Mouse (Mus musculus) v-Abl transformed pro-B cells (cell line): ENCODE data around the gene C9.

Experiments used
- in situ Hi-C, 2 experiments: fragments of 400-800 bp; cut with MboI; formaldehyde crosslinking; loops; one replicate each; pipeline ENCODE4 v1.15.1; 2025; ENCODE audit not compliant: unreplicated experiment in 2 of 2

The C9 gene

DNA sequence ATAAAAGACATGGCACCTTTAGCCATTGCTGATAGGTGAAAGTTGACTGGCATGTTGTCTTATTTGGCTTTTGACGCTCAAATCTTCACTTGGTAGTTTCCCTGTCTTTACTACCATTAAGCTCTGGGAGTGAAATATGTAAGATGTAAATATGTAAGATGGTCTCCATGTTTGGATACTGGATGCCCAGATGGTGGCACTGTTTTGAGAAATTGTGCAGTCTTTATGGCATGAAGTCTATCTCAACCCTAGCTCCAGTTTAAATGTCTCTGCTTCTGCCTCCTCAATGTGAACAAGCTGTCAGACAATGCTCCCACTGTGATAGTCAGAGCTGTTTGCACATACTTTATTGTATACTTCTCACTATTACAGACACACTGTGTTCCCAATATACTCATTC is 23.7 kb downstream of the C9 start:
- in situ Hi-C loops, result no loop called here

DNA sequence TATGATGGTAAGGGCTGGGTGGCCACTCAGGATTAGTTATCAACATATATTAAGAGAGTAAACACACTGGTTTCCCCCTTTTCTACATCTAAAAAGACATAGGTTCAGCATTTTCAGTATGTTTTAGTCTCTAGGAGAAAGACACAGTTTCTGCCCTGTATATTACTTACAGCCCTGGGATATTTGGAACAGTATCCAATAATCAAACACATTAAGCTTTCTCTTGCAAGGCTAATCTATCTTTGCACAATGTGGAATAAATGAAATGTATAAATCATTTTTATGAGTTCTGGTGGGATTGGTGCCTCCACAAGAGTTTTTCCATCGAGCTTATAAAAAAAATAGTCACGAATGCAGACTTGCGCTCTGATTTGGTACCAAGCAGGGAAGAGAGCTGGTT is 24.3 kb downstream of the C9 start:
- in situ Hi-C loops, result no loop called here

DNA sequence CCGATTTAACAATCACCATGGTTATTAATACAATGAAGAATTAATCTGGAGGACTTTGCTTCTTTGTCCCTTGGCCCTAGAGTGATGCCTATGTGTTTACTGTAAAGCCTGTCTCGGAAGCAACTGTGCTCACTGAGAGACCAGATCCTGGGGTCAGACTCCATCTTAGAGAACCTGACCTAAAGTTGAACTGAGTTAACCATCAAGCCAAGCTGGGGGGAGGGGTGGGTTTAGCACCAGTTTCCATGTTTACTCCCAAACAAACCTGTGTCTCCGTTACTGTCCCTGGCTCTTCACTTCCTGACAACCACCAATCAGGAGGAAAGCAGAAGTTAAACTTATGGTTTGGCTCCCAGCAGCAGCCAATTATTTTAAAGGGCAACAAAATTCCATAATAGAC is 38.4 kb downstream of the C9 start:
- in situ Hi-C loops, result no loop called here

DNA sequence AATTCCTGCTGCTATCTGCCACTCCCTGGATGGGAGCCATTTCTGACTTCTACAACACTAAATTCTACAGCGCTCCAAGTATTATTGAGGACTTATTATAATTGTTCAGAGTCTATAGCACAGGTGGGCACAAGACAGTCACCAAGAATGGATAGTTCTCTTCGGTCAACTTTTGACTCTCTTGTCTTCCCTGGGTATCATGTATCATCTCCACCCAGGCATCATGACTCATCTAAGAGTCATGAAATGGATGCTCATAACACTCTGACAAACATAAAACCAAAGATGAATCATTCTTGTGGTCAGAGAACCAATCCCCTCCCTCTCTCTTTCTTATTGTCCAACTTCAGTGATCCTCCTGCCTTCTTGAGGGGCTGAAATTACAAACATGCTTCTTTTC is 47.3 kb downstream of the C9 start:
- in situ Hi-C loops, result no loop called here

DNA sequence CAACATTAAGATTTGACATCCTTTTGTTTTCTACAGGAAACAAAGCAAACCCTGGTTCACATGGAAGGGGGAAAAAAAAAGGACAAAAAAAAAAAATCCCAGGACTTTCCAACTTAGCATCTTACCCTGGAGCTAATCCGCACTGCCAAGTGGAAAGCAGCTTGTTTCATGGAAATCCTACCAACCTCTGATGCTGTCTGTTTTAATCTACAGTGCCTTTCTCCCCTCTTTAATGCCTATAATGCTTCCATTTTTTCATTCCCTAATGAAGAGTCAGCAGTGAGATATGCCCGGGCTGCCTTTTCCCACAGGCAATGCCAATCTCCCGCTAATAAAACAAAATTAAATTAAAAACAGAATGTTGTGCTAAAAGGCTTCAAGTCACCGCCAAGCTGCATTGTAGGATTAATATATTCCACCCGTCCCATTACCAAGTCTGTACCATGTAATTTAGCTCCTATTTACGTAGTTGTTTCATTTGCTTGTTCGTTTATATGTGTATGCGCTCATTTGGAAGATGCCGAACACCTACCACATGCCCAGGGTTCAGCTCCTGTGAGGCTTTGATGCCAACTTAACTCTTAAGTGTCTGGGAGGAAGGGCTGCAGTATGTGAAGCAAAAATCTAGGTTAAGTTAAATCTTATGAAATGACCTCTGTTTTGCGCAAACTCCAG is 53.4 kb downstream of the C9 start:
- in situ Hi-C loops, result no loop called here

DNA sequence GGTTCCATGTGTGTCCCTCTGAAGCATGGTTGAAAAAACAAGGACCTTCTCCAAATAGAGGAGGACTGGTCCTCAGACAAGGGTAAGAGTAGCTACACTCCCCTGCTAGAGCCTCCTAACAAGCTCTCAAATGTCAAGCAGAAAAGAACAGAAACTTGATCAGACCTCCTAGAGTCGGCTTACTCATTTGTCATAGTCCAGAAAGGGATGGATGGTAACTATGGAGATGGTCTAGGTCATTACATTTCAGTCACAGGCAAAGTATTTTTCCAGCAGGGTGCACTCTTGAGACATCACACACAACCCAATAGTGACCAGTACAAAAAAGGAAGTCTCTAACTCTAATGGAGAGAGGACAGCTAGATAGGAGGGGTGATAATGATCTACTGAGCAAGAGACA is 55.7 kb downstream of the C9 start:
- in situ Hi-C loops, result no loop called here

DNA sequence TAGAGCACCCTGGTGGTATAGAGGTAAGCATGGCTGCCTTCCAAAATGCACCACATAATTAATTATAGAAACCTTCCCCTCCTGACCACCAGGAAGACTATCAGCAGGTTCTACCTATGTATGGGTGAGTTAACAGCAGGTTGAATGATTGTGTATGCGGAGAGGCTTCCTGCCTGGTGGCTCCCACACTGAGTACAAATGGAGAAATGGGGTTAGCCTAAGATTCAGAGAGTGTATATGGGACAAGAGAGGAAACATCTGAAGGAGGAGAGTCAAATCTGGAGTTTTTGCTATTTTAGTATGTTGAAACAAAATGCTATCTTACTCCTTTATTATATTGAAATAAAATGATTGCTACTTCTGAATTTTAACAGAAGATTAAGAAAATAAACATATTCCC is 72.4 kb downstream of the C9 start:
- in situ Hi-C loops, result no loop called here

DNA sequence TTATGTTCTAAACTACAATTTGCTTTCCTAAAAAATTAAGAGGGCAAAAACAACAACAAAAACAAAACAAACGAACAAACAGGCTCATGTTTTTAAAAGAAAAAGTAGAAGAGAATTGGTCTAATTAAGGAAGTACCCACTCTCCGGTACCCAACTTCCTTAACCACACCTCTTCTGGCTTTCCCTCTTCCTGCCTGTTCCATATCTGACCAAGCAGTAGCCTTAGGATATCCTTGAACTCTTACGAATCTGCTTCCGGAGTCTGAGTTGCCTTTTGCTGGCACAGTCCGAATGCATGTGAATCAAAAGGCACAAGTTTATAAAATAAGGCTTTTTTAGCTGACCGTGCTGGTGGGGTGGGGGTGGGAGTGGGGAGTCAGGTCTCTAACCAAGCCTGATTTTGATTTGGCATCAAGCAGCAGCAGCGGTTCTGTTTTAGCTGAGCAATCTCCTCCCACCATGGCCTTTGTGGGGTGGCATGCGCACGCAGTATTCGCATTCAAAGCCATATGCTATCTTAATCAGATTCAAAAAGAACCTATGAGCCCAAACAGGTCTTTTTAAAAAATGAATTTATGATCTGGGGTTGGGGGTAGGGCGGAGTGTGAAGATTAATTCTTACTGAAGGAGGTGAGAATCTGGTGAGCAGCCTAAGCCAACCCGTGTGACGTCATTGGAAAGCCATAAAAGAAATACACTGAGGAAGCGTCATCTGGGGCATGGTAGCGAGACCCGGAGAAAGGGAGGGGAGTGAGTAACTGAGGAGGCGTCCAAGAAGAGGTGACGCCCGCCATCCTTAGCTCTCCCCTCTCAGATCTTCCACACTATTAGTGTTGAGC is 74.5 kb downstream of the C9 start:
- in situ Hi-C loops, result no loop called here

DNA sequence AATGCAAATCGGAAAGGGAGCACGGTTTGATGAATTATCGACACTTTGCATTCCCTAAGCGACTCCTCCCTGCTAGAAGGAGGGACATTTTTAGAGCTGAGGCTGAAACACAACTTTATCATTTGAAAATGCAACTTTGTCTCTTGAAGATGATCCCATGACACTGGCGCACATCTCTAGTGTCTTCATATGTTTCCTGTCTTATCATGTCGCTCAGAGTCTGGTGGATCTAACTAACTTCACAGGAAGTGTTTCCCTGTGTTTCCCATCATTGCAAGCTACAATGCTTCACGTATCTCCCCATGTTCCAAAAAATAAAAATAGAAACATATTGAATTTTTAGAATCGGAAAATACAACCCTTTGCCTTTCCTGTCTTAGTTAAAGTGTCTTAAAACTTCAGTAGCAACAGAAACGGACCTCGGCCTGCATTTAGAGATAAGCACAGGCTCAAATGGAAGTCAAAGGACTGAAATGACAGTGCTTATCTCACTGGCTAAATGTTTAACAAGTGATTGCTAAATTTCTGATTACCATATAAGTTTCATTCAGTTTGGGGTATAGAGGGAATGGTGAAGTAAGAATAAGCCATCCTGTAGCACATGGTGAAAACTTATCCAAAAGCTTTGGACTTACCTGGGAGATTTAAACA is 75.5 kb downstream of the C9 start:
- in situ Hi-C loops, result no loop called here

DNA sequence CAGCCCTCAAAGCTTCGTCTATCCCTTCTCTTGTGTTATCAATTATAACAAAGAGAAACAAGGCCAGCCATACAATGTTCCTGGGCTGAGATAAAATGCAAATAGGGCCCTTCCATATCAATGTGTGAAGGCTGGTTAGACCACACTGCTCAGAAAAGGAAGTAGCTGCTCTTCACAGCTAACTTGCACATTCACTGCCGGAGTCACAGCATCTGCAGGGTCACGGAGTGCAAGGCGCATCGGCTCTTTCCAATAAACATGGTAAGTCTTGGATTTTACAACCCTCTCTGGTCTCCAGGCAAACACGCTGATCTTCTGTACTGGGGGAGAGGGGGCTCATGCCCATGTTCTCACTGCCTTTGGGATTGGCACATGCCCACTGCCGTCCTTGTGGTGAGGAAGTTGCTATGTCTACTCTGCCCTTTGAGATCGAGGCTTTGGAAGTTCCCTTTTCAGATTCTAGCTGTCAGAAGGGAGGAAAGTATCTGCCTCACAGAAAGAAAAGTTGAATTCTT is 77.6 kb downstream of the C9 start, which contains the start of gene Fyb:
Gene Fyb (plus strand): TSS at position 201 of the 515 bp plus-strand sequence.
- in situ Hi-C loops, result no loop called here

DNA sequence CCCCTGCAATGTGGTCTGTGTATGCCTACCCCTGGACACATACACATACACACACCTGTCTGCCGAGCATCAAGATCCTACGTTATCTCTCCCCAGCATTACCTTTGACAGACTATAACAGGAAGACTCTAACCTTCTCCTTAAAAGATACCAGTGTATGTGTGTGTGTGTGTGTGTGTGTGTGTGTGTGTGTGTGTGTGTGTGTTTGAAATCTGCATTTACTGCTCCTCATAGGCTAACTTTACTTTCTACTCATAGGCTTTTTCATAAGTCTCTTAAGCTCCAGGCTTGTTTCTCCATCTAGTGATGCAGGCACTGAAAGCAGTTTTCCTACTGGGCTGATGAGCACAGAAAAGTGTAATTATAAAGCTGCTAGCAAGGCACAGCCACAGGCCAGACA is 79.7 kb downstream of the C9 start:
- in situ Hi-C loops, result no loop called here

DNA sequence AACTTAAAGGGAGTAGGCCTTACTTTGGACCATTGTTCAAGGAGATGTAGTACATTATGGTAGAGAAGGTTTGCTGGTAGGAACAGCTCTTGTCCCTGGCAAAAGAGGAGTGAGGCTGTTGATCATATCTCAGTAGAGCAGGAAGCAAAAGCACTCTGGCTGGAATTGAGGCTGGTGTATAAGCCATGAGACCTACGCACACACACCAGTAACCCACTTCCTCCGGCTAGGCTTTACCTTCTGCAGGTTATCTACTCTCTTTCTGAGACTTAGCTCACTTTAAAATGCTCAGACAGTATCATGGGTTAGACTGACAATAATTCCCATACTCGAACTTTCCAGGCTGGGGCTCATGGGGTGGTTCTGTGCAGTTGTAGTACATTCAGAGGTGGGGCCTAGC is 80.3 kb downstream of the C9 start:
- in situ Hi-C loops, result no loop called here

DNA sequence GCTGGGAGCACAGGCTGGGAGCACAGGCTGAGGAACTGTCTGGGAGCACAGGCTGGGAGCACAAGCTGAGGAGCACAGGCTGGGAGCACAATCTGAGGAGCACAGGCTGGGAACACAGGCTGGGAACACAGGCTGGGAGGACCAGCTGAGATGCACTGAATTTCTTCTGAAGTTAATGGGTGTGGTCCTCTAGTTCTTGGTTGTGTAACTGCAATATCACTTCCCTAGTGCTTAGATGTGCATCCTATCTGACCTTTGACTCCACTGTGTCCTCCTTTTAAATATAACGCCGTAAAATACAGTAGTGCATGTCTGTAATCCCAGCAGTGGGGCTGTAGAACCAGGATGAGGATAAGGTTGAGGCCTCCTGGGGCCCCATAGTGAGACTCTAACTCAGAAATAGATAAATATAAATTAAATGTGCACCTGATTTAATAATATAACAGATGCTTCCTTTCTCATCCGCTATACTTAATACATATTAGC is 88.8 kb downstream of the C9 start:
- in situ Hi-C loops, result no loop called here

DNA sequence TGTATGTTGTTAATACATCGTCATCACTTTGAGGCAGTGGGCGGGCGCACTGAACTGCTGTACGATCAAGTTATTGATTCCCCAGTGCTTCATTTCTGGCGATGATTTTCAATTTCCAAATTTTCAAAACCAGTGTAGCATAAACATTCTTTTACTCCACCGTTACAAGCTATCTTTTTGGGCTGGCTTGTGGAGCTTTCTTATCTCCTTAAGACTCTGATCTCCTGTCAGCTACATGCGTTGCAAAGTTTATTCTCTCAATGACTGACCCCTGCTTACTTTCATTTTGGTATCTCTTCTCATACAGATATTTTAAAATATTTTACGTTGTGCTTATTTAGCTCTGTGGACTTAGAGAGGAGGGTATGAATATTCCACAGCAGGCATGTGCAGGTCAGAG is 89.5 kb downstream of the C9 start:
- in situ Hi-C loops, result no loop called here

DNA sequence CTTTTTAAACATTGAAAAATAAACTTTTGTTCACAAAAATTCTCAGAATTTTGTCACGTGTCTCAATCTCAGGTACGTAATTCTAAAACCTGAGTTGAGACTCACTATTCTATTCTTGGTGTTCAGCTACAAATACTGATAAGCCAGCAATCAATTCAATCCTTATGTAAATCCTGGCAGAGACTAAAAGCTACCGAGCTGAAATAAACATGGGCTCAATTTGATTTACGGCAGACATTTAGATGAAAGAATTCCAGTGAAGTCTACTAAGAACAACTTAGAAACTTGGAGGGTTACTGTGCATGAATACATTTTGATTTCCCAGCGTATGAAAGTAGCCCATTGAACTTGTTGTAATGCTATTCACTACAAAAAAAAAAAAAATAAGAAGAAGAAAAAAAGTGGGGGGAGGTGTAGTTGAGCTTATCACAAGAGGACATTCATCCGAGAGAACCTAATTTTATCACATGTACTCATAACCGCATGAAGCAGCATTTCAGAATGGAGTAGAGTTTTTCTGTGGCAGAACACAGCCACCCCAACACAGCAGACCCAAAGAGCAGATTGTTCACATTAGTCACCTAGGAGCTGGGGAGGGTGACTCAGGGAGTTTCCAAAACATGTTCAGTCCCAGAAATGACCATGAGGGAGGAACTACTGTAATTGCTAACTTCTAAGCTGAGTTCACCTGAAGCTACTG is 94.7 kb downstream of the C9 start:
- in situ Hi-C loops, result no loop called here
